Mouse (Mus musculus) bone marrow, adult 2 months (tissue): Measurements from ENCODE around the gene Bcl6b. TPM values are rescaled to one million over a fixed set of nuclear protein-coding genes. Genes with fewer than 3 reads are reported as not detected.

Source experiments
- H3K27ac ChIP-seq: fragments of 200-500 bp; 2 replicates; pipeline ENCODE4 v1.5.1; 2012; ENCODE audit warnings: low read depth, mild to moderate bottlenecking, control low read depth, inconsistent platforms, low read length; ENCODE audit not compliant: control insufficient read depth, poor library complexity, insufficient read depth
- H3K4me1 ChIP-seq: fragments of 200-500 bp; 2 replicates; pipeline ENCODE4 v1.6.1; 2011; ENCODE audit warnings: low read length; ENCODE audit not compliant: control insufficient read depth, insufficient read depth
- H3K4me3 ChIP-seq: fragments of 200-500 bp; replicated peaks from 2 replicates; pipeline ENCODE3; 2011; ENCODE audit warnings: mild to moderate bottlenecking, low read depth, low read length, control low read depth; ENCODE audit not compliant: control insufficient read depth
- CTCF ChIP-seq: fragments of 200-500 bp; IDR thresholded peaks from 2 replicates; pipeline ENCODE4 v1.5.1; 2011; ENCODE audit warnings: low read length, control low read depth; ENCODE audit not compliant: control insufficient read depth, insufficient read depth
- POLR2A ChIP-seq: fragments of 200-500 bp; IDR thresholded peaks from 2 replicates; pipeline ENCODE4 v1.6.1; 2011; ENCODE audit warnings: low read depth, mild to moderate bottlenecking, control low read depth, low read length, borderline replicate concordance; ENCODE audit not compliant: control insufficient read depth
- WGBS: fragments of 180-500 bp; shearing (Covaris S2); methylation state at CpG from one replicate; pipeline ENCODE4 v1.1.7; 2018; 5-methylcytosine and 5-hydroxymethylcytosine counted together
- polyA plus RNA-seq: library from polyadenylated mRNA; stranded (reverse); fragments of >200 nt; gene quantifications from 2 replicates; pipeline ENCODE4 v1.2.4, GENCODE M21; 2011; ENCODE audit warnings: low replicate concordance; ENCODE audit not compliant: missing spikeins, insufficient read depth, insufficient read length

The Bcl6b gene
- polyA plus RNA-seq, 1 experiment: 2.2 TPM

DNA sequence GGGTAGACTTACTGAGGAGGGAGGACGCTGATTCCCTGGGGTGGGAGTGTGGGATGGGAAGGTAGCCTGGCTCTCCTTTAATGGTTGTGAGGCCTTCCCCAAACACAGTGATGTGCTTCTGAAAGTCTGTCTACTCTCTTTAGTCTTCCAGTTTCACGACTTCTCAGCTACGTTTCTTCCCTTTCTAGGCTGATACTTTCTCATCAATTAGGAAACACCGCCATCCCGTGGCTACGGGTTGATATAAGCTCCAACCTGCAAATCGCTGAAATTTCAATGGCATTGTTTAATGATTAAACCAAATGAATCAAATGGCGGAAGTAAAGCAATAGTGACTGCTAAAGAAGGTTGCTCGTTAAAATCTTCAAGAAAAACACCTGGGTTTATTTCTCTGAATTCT lies 16.7 kb downstream of the Bcl6b start:
- TF ChIP-seq CTCF: 0 out of 2 replicates have a peak, but pooled peaks have one; percentile 19
- no peak for TF ChIP-seq POLR2A
- Histone ChIP-seq H3K4me1 (no peaks in the 10 kb centered on the region), H3K27ac (no peak overlapping the region), H3K4me3 (no peak overlapping the region)
- 7% methylated on average over 9 of the region's 9 CpGs for WGBS

DNA sequence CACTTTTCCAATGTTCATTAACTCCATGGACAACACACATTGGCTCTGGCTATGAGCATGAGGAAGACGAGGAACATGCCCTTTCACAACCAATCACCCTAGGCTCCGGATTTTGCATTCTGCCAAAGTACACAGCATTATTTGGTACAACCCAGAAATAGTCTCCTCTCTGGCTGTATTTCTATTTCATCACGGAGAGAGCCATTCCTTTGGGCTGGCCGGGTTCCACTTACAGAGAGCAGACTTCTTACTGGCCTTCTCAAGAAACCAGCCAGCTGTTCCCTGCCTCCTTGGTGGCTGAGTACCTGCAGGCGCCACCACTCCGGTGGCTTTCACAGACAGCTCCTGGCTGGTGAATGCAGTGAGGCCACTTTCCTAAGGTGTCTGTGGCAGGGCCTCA lies 17.2 kb downstream of the Bcl6b start, which contains the start of gene Slc16a11:
Gene Slc16a11, plus strand, starts transcription at position 330 of the 400 bp plus-strand sequence.
- Histone ChIP-seq H3K4me3 (no peak within 1 kb of the TSS), H3K27ac (no peak within 1 kb of the TSS), H3K4me1 (no peaks in the 10 kb centered on the region)
- TF ChIP-seq POLR2A (no peak), CTCF (no peak)
- 63% methylated on average over 6 of the region's 6 CpGs for WGBS

DNA sequence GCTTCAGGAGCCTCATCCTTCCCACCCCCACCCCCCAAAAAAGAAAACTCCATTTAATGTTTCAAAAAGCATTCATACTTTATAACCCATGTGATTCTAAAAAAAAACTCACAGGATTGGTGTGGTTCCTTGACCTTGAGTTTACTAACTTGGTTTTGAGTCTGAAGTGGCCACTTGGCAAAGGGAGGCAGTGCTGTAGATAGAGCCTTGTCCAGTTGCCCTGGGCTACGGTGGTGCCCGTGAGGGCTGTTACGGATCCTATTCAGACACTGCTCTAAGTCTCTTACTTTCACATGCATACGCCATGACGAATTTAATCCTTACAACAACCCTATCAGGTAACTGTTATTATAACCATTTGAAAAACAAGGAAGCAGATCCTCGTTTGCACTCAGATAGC lies 17.6 kb downstream of the Bcl6b start:
- Histone ChIP-seq H3K4me1 (no peaks in the 10 kb centered on the region), H3K4me3 (no peak overlapping the region), H3K27ac (no peak overlapping the region)
- 85% methylated on average over 6 of the region's 6 CpGs for whole genome bisulfite sequencing
- TF ChIP-seq POLR2A (no peak), CTCF (no peak)

DNA sequence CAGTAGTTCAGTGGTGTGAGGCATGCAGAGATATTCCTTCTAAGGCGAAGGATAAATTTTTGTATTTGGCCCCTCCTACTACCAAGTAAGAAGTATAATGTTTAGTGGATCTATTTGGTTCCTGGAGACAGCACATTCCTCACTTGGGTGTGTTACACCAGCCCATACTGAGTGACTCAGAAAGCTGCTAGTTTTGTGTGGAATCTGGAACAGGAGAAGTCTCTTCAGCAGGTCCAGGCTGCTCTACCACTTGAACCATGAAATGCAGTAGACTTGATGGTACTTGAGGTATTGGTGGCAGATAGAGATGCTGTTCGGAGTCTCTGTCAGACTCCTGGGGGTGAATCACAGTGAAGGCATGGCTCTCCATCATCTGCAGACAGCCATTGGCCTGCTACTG lies 18.9 kb downstream of the Bcl6b start:
- H3K27ac ChIP-seq: no peak overlapping the region
- H3K4me3 ChIP-seq: no peak overlapping the region
- H3K4me1 ChIP-seq: no peaks in the 10 kb centered on the region; the same call in 1 of the 2 replicates
- TF ChIP-seq POLR2A (no peak), CTCF (no peak)
- WGBS: 84% methylated on average over 2 of the region's 2 CpGs

DNA sequence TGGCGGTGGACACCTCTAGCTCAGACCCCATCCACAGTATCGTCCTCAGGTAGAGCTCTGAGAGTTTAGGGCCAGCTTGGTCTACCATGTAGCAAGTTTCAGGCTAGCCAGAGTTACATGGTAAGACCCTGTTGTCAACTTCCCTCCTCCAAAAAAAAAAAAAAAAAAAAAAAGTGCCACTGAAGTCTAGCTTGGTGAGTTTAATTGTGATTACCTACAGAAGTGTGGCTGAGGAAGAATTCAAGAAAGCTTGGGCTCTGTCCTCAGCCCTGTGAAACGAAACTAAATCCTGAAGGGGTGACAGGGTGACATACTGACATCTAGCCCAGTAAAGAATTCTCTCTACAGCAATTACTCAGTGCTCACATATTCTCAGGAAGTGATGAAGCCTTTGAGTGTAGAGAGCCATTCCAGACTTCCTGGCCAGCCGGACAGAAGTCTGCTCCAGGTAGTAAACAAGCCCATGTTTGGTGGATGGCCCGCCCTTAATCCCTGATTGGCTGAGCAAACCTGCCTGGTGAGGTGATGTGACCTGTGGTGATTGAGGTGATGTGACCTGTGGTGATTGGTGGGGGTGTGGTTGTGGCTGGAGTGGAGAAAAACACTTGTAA lies 20.7 kb downstream of the Bcl6b start:
- H3K4me1 ChIP-seq: no peaks in the 10 kb centered on the region; the same call in 1 of the 2 replicates
- H3K4me3 ChIP-seq: no peak overlapping the region
- TF ChIP-seq POLR2A (no peak), CTCF (no peak)
- WGBS: 61% methylated on average over 5 of the region's 5 CpGs
- no peak overlapping the region for H3K27ac ChIP-seq

DNA sequence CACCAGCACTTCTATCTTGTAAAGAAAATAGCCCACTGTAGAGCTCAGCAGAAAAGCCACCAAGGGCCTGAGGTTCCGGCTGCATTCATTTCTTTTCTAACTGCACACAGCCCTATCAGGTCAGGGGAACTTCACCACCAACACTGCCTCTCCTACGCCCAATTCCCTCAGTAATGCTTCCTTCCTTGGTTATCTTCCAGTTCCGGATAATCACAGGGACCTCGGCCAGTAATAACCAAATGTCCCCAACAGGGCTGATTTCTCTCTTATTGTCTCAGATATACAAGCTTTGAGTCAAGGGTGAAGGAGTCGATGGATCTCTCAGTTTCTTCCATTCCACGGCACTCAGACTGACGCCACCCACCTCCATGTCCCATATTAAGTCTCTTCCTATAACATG lies 22.3 kb downstream of the Bcl6b start:
- Histone ChIP-seq H3K4me1 (no peaks in the 10 kb centered on the region; the same call in 1 of the 2 replicates), H3K4me3 (no peak overlapping the region), H3K27ac (no peak overlapping the region)
- TF ChIP-seq CTCF: no peak
- no peak for TF ChIP-seq POLR2A
- 64% methylated on average over 7 of the region's 7 CpGs for WGBS

DNA sequence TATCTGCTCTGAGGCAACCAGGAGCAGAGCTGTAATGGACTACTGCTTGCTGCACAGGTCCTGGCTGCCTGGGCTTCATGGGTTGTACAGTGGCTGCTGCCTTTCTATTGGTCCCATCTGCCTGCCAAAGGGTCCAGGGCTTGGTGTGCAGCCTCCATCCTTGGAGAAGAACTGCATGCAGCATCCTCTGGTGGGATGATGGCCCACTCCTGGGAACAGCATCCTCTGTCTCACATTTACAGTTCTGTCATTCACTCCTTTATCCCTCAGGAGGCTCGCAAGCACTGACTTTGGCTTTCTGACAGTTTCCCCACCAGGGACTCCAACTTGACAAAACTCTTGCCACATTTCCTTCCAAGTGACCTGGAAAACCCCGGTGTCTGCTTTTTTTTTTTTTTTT lies 22.8 kb downstream of the Bcl6b start:
- TF ChIP-seq POLR2A: no peak
- no peak for TF ChIP-seq CTCF
- no peaks in the 10 kb centered on the region; the same call in 1 of the 2 replicates for H3K4me1 ChIP-seq
- 24% methylated on average over 2 of the region's 2 CpGs for WGBS
- H3K4me3 ChIP-seq: no peak overlapping the region
- no peak overlapping the region for H3K27ac ChIP-seq

DNA sequence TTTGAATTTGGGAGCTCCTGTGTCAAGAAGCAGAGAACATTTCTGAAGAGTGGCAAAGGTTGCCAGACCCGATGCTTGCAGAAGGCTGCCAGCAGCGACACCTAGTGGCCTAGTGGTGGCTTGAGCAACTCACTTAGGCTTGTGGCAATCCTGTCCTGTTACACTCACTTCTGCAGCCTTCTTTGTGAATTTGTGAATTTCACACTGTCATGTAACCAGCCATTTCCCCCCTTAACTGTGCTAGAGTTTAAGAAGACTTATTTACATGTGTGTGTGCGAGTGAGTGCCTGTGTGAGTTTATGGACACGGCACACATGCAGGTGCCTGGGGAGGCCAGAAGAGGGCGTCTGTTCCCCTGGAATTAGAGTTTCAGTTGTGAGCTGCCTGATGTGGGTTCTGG lies 27.9 kb downstream of the Bcl6b start:
- Histone ChIP-seq H3K4me1 (no peaks in the 10 kb centered on the region; the same call in 1 of the 2 replicates), H3K4me3 (no peak overlapping the region), H3K27ac (no peak overlapping the region)
- 49% methylated on average over 5 of the region's 5 CpGs for WGBS
- no peak for TF ChIP-seq POLR2A
- TF ChIP-seq CTCF: peak; percentile 93

DNA sequence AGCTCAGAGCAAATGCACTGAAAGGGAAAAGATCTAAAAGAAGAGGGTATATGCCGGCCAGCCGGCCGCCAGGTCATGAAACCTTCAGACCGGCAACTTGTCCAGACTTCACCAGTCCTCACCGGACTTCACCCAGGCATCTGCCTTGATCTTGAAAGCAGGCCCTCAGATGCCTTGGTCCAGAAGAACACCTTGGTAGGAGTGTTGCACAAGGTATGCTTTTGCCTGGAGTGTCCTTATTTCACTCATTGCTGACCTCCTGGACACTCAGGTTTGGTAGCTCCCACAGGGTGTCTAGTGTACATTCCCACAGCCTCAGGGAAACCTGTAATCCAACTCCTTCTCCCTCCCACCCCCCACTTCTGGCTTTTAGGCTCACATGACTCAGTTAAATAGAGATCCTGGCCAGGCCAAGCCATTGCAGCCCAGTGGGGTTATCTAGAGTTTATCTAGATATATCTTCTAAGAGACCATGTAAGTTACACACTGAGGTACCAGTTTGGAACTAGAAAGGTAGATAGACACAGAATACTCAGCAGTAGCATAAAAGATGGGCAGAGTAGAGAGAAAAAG lies 29.5 kb downstream of the Bcl6b start:
- TF ChIP-seq POLR2A: no peak
- no peak for TF ChIP-seq CTCF
- Histone ChIP-seq H3K27ac (no peak overlapping the region), H3K4me1 (no peaks in the 10 kb centered on the region), H3K4me3 (no peak overlapping the region)
- WGBS: 47% methylated on average over 5 of the region's 5 CpGs
